Mouse (Mus musculus): Measurements from ENCODE around the gene Mok. TPM values are rescaled to one million over a fixed set of nuclear protein-coding genes. Genes with fewer than 3 reads are reported as not detected.

The Mok gene
- polyA plus RNA-seq, 1 experiment: 0.35 TPM

DNA sequence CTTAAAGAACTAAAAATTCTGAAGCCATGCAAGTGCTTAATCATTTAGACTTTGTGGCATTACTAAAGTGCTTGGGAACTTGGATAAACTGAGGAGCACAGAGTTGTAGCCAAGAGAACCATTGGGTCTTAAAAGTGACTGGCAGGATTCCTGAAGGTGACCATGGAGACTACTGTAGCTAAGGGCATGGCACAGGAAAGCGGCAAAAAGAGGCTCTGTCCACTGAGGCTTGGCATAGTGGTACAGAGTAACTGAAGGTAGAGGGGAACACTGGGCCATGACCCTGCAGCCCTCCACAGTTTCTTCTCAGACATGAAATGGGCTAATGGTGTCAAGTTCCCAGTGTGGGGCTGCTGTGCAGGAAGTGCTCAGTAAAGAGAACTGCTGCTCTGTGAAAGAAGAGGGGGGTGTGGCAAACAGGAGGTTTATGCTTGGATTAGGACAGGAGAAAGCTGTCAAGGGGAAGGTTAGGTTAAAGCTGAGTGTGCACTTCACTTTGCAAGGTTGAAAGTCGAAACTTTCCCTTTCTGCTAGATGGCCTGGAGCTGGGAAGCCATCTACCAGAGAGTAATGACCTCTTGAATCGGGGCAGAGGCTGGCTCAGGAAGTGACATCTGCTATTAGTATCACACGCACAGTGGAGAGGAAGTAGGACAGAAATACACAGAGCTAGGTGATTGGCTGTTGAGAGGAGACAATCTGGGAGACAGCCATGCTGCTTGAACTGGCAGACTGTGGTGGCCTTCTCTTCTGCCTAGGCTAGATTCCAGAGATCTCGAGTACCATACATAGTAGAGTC is 64.9 kb downstream of the Mok start:
- WGBS: 35% methylated on average over 5 of the region's 5 CpGs
- Histone ChIP-seq H3K4me1 (ENCODE audit: control insufficient read depth, insufficient read depth, insufficient read length) (peaks cover 15% of the 10 kb centered on the region; the same call in 1 of the 2 replicates), H3K27ac (ENCODE audit: insufficient read depth, low read length) (peak overlapping the region; percentile 65), H3K4me3 (ENCODE audit: extremely low read depth, insufficient read depth, insufficient read length) (no peak overlapping the region), H3K36me3 (ENCODE audit: control insufficient read depth, insufficient read depth, low read length) (peaks cover 8% of the 10 kb centered on the region; the same call in 1 of the 2 replicates), H3K27me3 (ENCODE audit: control insufficient read depth, insufficient read depth, low read length) (no peaks in the 10 kb centered on the region)
- peak; percentile 12 to 49 for DNase-seq (ENCODE audit: low read depth in 1 of 2, low spot score in 2 of 2)
- no peak for TF ChIP-seq POLR2A (IDR thresholded peaks at IDR 0.05; ENCODE audit: low read depth, low read length)
- no peak for TF ChIP-seq CTCF (IDR thresholded peaks at IDR 0.05; ENCODE audit: extremely low read depth, insufficient read depth, insufficient read length, insufficient replicate concordance)

DNA sequence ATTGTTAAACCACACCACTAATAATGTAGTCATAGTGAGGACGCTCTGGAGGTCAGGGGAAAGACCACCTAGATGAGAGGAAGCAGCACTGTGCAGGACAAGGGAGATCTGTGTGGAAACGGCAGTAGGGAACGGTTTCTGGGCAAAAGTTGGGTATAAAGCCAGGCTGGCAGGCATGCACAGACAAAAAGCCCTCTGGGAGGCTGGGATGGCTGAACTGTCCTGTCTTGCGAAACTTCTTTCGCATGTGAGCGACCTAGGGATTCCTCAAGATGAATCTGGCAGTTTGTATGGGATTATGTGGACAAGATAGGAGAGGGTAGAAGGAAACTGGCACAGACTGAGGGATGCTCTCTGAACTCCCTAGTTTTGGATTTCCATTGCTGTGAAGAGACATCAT is 68.8 kb downstream of the Mok start:
- 94% methylated on average over 6 of the region's 6 CpGs for whole genome bisulfite sequencing
- Histone ChIP-seq H3K4me1 (ENCODE audit: control insufficient read depth, insufficient read depth, insufficient read length) (peaks cover 6% of the 10 kb centered on the region; the same call in 1 of the 2 replicates), H3K36me3 (ENCODE audit: control insufficient read depth, insufficient read depth, low read length) (no peaks in the 10 kb centered on the region), H3K27ac (ENCODE audit: insufficient read depth, low read length) (no peak overlapping the region), H3K4me3 (ENCODE audit: extremely low read depth, insufficient read depth, insufficient read length) (no peak overlapping the region), H3K27me3 (ENCODE audit: control insufficient read depth, insufficient read depth, low read length) (no peaks in the 10 kb centered on the region)
- TF ChIP-seq CTCF (IDR thresholded peaks at IDR 0.05; ENCODE audit: extremely low read depth, insufficient read depth, insufficient read length, insufficient replicate concordance) (no peak), POLR2A (IDR thresholded peaks at IDR 0.05; ENCODE audit: low read depth, low read length) (no peak)
- no peak for DNase-seq (ENCODE audit: low read depth in 1 of 2, low spot score in 2 of 2)

DNA sequence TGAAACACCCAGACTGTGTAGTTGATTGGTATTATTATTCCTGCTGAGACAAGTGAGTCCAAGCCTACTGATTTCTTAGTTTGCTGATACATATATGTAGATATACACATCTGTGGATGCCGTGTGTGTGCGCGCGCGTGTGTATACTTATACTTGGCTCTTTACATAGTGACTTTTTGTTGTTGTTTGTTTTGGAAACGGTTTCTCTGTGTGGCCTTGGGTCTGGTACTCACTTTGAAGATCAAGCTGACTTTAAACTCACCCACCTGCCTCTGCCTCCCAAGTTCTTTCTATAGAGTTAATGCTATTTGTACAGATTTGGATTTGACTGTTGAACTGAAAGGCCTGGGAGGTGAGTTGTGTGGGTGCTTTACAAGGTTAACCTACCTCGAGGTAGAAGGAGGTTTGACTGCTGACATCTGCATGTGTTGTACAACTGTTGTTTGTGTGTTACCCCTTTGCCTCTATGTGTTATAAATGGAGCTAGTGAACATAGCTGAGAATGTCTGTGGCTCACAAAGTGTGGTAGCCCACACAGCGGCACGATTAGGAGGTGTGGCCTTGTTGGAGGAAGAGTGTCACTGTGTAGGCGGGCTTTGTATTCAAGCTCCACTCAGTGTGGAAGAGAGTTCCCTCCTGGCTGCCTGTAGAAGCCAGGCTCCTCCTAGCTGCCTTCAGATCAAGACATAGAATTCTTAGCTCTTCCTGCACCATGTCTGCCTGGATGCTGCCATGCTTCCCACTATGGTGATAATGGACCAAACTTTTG is 70.1 kb downstream of the Mok start:
- no peaks in the 10 kb centered on the region for H3K27me3 ChIP-seq (ENCODE audit: control insufficient read depth, insufficient read depth, low read length)
- peaks cover 4% of the 10 kb centered on the region; the same call in 1 of the 2 replicates for H3K4me1 ChIP-seq (ENCODE audit: control insufficient read depth, insufficient read depth, insufficient read length)
- DNase-seq (ENCODE audit: low read depth in 1 of 2, low spot score in 2 of 2): peak; percentile 19 to 22
- no peak for TF ChIP-seq POLR2A (IDR thresholded peaks at IDR 0.05; ENCODE audit: low read depth, low read length)
- TF ChIP-seq CTCF (IDR thresholded peaks at IDR 0.05; ENCODE audit: extremely low read depth, insufficient read depth, insufficient read length, insufficient replicate concordance): no peak
- 68% methylated on average over 10 of the region's 10 CpGs for WGBS
- H3K36me3 ChIP-seq (ENCODE audit: control insufficient read depth, insufficient read depth, low read length): no peaks in the 10 kb centered on the region
- H3K4me3 ChIP-seq (ENCODE audit: extremely low read depth, insufficient read depth, insufficient read length): no peak overlapping the region
- H3K27ac ChIP-seq (ENCODE audit: insufficient read depth, low read length): no peak overlapping the region

DNA sequence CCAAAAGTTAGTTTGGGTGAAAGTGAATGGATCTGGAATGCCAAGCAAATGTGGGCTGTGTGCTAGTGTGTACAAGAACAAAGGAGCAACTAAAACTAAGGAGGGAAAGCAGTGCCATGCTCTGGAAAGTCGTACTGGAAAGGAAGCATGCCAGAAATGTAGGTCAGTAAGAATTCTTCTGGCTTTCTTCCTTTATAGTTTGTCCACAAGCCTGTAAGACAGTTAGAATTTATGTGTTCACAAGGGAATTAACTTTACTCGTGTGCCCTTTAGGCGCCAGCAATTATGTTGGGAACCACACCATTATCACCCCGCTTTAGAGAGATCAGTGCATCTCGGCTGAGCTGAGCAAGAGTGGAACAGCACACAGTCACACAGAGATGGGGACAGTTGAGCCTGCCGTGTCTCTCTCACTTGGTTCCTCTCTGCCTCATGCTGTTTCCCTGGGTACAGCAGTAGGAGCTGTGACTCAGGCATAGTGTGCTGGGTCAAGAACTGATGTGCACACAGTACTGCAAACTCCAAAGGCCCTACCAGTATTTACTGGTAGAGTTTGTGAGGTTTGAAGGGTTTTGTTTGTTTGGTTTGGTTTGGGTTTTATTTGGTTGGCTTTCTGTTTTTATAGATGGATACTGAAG is 71.0 kb downstream of the Mok start:
- WGBS: 77% methylated on average over 6 of the region's 6 CpGs
- peaks cover 6% of the 10 kb centered on the region; the same call in 1 of the 2 replicates for H3K4me1 ChIP-seq (ENCODE audit: control insufficient read depth, insufficient read depth, insufficient read length)
- TF ChIP-seq CTCF (IDR thresholded peaks at IDR 0.05; ENCODE audit: extremely low read depth, insufficient read depth, insufficient read length, insufficient replicate concordance) (no peak), POLR2A (IDR thresholded peaks at IDR 0.05; ENCODE audit: low read depth, low read length) (no peak)

DNA sequence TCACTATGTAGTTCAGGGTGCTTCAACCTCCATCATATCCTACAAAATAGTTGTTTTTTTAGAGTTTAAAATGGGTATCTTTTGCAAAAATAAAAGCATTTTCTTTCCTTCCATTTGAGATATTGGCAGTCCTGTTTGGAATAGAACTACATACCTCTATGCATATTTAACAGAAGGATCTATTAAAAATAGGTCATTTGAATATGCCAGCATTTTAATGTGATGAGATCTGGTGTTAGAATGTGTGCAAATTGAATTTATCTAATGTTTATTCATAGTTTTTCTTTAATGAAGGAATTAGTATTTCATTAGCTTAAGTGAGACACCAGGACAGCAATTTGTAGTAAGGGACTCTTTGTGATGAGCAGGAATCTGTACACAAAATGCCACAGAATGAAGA is 72.2 kb downstream of the Mok start:
- H3K27ac ChIP-seq (ENCODE audit: insufficient read depth, low read length): no peak overlapping the region
- no peaks in the 10 kb centered on the region for H3K27me3 ChIP-seq (ENCODE audit: control insufficient read depth, insufficient read depth, low read length)
- H3K4me1 ChIP-seq (ENCODE audit: control insufficient read depth, insufficient read depth, insufficient read length): peaks cover 6% of the 10 kb centered on the region; the same call in 1 of the 2 replicates
- TF ChIP-seq CTCF (IDR thresholded peaks at IDR 0.05; ENCODE audit: extremely low read depth, insufficient read depth, insufficient read length, insufficient replicate concordance): no peak
- no peak for TF ChIP-seq POLR2A (IDR thresholded peaks at IDR 0.05; ENCODE audit: low read depth, low read length)
- DNase-seq (ENCODE audit: low read depth in 1 of 2, low spot score in 2 of 2): no peak
- H3K36me3 ChIP-seq (ENCODE audit: control insufficient read depth, insufficient read depth, low read length): no peaks in the 10 kb centered on the region
- H3K4me3 ChIP-seq (ENCODE audit: extremely low read depth, insufficient read depth, insufficient read length): no peak overlapping the region

More for the DNA sequence above, 71.0 kb downstream of the Mok start:
- no peak overlapping the region for H3K27ac ChIP-seq (ENCODE audit: insufficient read depth, low read length)
- no peak overlapping the region for H3K4me3 ChIP-seq (ENCODE audit: extremely low read depth, insufficient read depth, insufficient read length)
- H3K36me3 ChIP-seq (ENCODE audit: control insufficient read depth, insufficient read depth, low read length): no peaks in the 10 kb centered on the region
- H3K27me3 ChIP-seq (ENCODE audit: control insufficient read depth, insufficient read depth, low read length): no peaks in the 10 kb centered on the region
- DNase-seq (ENCODE audit: low read depth in 1 of 2, low spot score in 2 of 2): no peak

DNA sequence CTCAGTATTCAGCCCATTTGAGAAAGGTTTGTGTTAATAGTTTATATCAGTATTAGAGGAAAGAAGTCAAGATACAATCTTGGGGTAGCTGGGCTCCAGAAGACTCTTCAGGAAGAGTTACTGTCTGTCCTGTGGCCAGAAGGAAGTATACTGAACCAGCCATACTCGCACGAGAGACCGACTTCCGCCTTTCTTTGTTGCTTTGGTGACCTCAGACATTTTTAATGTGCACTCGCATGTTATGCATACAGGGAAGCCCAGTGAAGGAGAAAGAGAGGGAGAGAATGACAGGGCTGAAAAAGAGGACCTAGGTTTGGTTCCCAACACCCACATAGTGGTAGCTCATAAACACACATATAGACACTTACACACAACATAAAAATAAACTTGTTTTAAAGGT is 76.2 kb downstream of the Mok start:
- Histone ChIP-seq H3K4me3 (ENCODE audit: extremely low read depth, insufficient read depth, insufficient read length) (no peak overlapping the region), H3K27ac (ENCODE audit: insufficient read depth, low read length) (no peak overlapping the region), H3K27me3 (ENCODE audit: control insufficient read depth, insufficient read depth, low read length) (no peaks in the 10 kb centered on the region), H3K4me1 (ENCODE audit: control insufficient read depth, insufficient read depth, insufficient read length) (peaks cover 3% of the 10 kb centered on the region; the same call in 1 of the 2 replicates), H3K36me3 (ENCODE audit: control insufficient read depth, insufficient read depth, low read length) (no peaks in the 10 kb centered on the region)
- DNase-seq (ENCODE audit: low read depth in 1 of 2, low spot score in 2 of 2): peak; percentile 16 to 27
- no peak for TF ChIP-seq POLR2A (IDR thresholded peaks at IDR 0.05; ENCODE audit: low read depth, low read length)
- TF ChIP-seq CTCF (IDR thresholded peaks at IDR 0.05; ENCODE audit: extremely low read depth, insufficient read depth, insufficient read length, insufficient replicate concordance): no peak
- 21% methylated on average over 5 of the region's 5 CpGs for WGBS

All from spleen, adult 2 months (tissue).